Mouse (Mus musculus) bone marrow, adult 2 months (tissue): ENCODE results near the gene Dynlt1b.
"Not testable (repeated sequence)": the region's sequence is repeated elsewhere in the genome, so short reads cannot be mapped to it uniquely, and the experiment has no call there.

ENCODE experiments used
- CTCF ChIP-seq: fragments of 200-500 bp; IDR thresholded peaks from 2 replicates; pipeline ENCODE4 v1.5.1; 2011; ENCODE audit warnings: low read length, control low read depth; ENCODE audit not compliant: control insufficient read depth, insufficient read depth
- POLR2A ChIP-seq: fragments of 200-500 bp; IDR thresholded peaks from 2 replicates; pipeline ENCODE4 v1.6.1; 2011; ENCODE audit warnings: low read depth, mild to moderate bottlenecking, control low read depth, low read length, borderline replicate concordance; ENCODE audit not compliant: control insufficient read depth

GRCm38 (mm10) chr17:6398816-6399215 is 31.1 kb upstream of the Dynlt1b start:
- TF ChIP-seq POLR2A, CTCF: not testable (repeated sequence)
